Mouse (Mus musculus): ENCODE data around the gene Decr2.

- no peak for TF ChIP-seq HCFC1 (IDR thresholded peaks at IDR 0.05; ENCODE audit: borderline replicate concordance, insufficient read depth, low read length)
- no peak for TF ChIP-seq ZNF384 (IDR thresholded peaks at IDR 0.05; ENCODE audit: low read depth, low read length)
- TF ChIP-seq CHD2 (IDR thresholded peaks at IDR 0.05; ENCODE audit: low read depth, low read length) = no peak
Observed at GRCm38 (mm10) chr17:26101478-26101877, 11.3 kb upstream of the Decr2 start.

All from ES-E14 (cell line).